Mouse (Mus musculus) myocyte (in vitro differentiated cells): Measurements from ENCODE around the gene 1110065P20Rik. TPM values are rescaled to one million over a fixed set of nuclear protein-coding genes. Genes with fewer than 3 reads are reported as not detected.

Experiments used
- H3K27me3 ChIP-seq: one replicate; pipeline ENCODE4 v1.6.1; 2011; ENCODE audit not compliant: control insufficient read depth, insufficient read depth, insufficient read length
- H3K36me3 ChIP-seq: one replicate; pipeline ENCODE4 v1.6.1; 2011; ENCODE audit not compliant: control insufficient read depth, insufficient read depth
- H3K4me2 ChIP-seq: one replicate; pipeline ENCODE4 v1.6.1; 2011; ENCODE audit warnings: low read depth, control low read depth
- H3K4me3 ChIP-seq: one replicate; pipeline ENCODE4 v1.5.1; 2011; ENCODE audit warnings: mild to moderate bottlenecking, control low read depth, moderate library complexity
- H3K79me2 ChIP-seq: one replicate; pipeline ENCODE4 v1.6.1; 2011; ENCODE audit not compliant: control insufficient read depth, insufficient read depth
- H3ac ChIP-seq: one replicate; pipeline ENCODE4 v1.6.1; 2011; ENCODE audit not compliant: control insufficient read depth, insufficient read length
- CEBPB ChIP-seq: IDR thresholded peaks from 2 replicates; pipeline ENCODE4 v1.6.1; 2011; ENCODE audit warnings: mild to moderate bottlenecking, moderate library complexity; ENCODE audit not compliant: poor library complexity, insufficient read depth, severe bottlenecking
- E2F4 ChIP-seq: IDR thresholded peaks from one replicate; pipeline ENCODE4 v1.6.1; 2011; ENCODE audit warnings: mild to moderate bottlenecking, control low read depth, moderate library complexity; ENCODE audit not compliant: insufficient read depth
- MAX ChIP-seq: IDR thresholded peaks from one replicate; pipeline ENCODE4 v1.6.1; 2011; ENCODE audit warnings: low read depth, mild to moderate bottlenecking, control low read depth
- MYOD1 ChIP-seq, 3 experiments: IDR thresholded peaks; one replicate each; pipeline ENCODE4 v1.6.1; 2011; ENCODE audit warnings: control low read depth in 2 of 3, low read depth in 2 of 3, mild to moderate bottlenecking in 2 of 3, moderate library complexity in 1 of 3; ENCODE audit not compliant: insufficient read length in 2 of 3, control insufficient read depth in 1 of 3
- MYOG ChIP-seq, 3 experiments: IDR thresholded peaks; one replicate each; pipeline ENCODE4 v1.6.1; 2011; ENCODE audit warnings: control low read depth in 2 of 3, low read depth in 2 of 3, mild to moderate bottlenecking in 2 of 3; ENCODE audit not compliant: insufficient read length in 2 of 3, control insufficient read depth in 1 of 3, insufficient read depth in 1 of 3
- POLR2A ChIP-seq: IDR thresholded peaks from one replicate; pipeline ENCODE4 v1.6.1; 2011; ENCODE audit warnings: low read depth, mild to moderate bottlenecking, control low read depth, moderate library complexity; ENCODE audit not compliant: insufficient read length
- POLR2AphosphoS2 ChIP-seq: IDR thresholded peaks from one replicate; pipeline ENCODE4 v1.6.1; 2011; ENCODE audit warnings: low read depth, control low read depth; ENCODE audit not compliant: insufficient read length
- REST ChIP-seq: IDR thresholded peaks from one replicate; pipeline ENCODE4 v1.6.1; 2011; ENCODE audit warnings: mild to moderate bottlenecking, control low read depth, moderate library complexity; ENCODE audit not compliant: insufficient read depth, insufficient read length
- SRF ChIP-seq: IDR thresholded peaks from one replicate; pipeline ENCODE4 v1.6.1; 2011; ENCODE audit warnings: low read depth; ENCODE audit not compliant: control insufficient read depth, insufficient read length
- TCF12 ChIP-seq: IDR thresholded peaks from one replicate; pipeline ENCODE4 v1.6.1; 2011; ENCODE audit warnings: mild to moderate bottlenecking, control low read depth; ENCODE audit not compliant: poor library complexity, insufficient read depth, severe bottlenecking
- TCF3 ChIP-seq: IDR thresholded peaks from one replicate; pipeline ENCODE4 v1.6.1; 2011; ENCODE audit warnings: low read depth, control low read depth; ENCODE audit not compliant: insufficient read length
- USF1 ChIP-seq: IDR thresholded peaks from one replicate; pipeline ENCODE4 v1.6.1; 2011; ENCODE audit warnings: low read depth, mild to moderate bottlenecking, control low read depth, moderate library complexity
- polyA plus RNA-seq: library from polyadenylated mRNA; unstranded; fragments of >200 nt; fragmentation: generic; extraction: Trizol; gene quantifications from one replicate; pipeline ENCODE4 v1.2.1, GENCODE M21; 2012; ENCODE audit warnings: missing spikeins

The 1110065P20Rik gene
- polyA plus RNA-seq, 1 experiment = 82.5 TPM

DNA sequence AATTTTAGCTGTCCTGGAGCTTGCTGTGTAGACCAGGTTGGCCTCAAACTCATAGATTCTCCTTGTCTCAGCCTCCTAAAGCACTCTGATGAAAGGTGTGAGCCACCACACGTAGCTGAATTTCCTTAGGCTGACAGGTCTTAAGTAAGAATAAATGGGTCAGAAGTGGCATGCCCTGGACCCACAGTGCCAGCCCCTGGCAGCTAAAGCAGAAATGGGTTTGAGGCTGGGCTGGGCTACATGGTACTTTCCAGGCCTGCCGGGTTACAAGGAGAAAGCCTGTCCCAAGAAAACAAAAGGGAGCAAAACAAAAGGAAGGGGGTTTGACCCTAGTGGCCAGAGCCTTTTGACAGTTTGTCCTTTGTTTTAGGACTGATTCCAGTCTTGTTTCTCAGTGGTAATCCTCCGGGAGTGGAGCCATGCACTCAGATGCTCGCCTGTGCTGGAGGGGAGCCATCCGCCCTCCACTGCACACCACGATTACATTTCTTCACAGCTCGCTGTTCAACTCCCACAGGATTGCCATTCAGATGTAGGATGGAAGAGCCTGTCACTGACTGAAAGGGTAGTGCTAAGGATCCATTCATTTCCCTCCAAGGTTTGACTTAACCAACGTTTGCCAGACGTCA lies 39.5 kb downstream of the 1110065P20Rik start:
- Histone ChIP-seq H3ac (no peak overlapping the region), H3K4me2 (no peak overlapping the region), H3K79me2 (peaks cover 37% of the 10 kb centered on the region), H3K4me3 (no peak overlapping the region), H3K36me3 (peaks cover 20% of the 10 kb centered on the region), H3K27me3 (no peaks in the 10 kb centered on the region)
- TF ChIP-seq SRF (no peak), POLR2A (no peak), TCF3 (no peak), E2F4 (no peak), MYOD1 (IDR thresholded peaks at IDR 0.05; ENCODE audit: control insufficient read depth in 1 of 3, insufficient read length in 2 of 3, low read depth in 2 of 3) (no peak), CEBPB (no peak), MYOG (IDR thresholded peaks at IDR 0.05; ENCODE audit: control insufficient read depth in 1 of 3, insufficient read depth in 1 of 3, insufficient read length in 2 of 3, low read depth in 2 of 3) (no peak), REST (no peak), POLR2AphosphoS2 (no peak), TCF12 (no peak), USF1 (no peak), MAX (no peak)

DNA sequence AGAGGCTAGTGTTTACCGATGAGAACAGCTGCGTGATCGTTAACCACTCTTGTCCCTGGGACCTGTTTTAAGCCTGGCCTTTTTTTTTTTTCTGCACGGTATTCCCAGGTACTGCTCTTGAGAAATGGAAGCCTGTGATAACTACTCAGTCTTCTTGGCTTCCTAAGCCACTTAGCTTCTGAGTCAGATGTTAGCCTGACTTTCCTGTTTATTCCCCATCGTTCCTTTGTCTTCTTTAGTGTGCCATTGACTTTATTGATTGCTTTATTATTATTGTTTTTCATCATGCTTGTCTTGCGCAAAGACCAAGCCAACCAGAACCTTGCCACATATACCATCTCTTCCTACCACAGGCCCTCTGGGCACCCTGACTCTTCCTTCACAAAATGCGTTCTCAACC lies 40.9 kb downstream of the 1110065P20Rik start:
- no peak overlapping the region for H3K4me2 ChIP-seq
- H3K36me3 ChIP-seq = peaks cover 34% of the 10 kb centered on the region
- no peak overlapping the region for H3K4me3 ChIP-seq
- no peaks in the 10 kb centered on the region for H3K27me3 ChIP-seq
- peaks cover 40% of the 10 kb centered on the region for H3K79me2 ChIP-seq
- TF ChIP-seq MYOG (IDR thresholded peaks at IDR 0.05; ENCODE audit: control insufficient read depth in 1 of 3, insufficient read depth in 1 of 3, insufficient read length in 2 of 3, low read depth in 2 of 3) (no peak), SRF (no peak), MAX (no peak), TCF12 (no peak), POLR2A (no peak), POLR2AphosphoS2 (no peak), MYOD1 (IDR thresholded peaks at IDR 0.05; ENCODE audit: control insufficient read depth in 1 of 3, insufficient read length in 2 of 3, low read depth in 2 of 3) (no peak), TCF3 (no peak), REST (no peak), CEBPB (no peak), E2F4 (no peak), USF1 (no peak)
- no peak overlapping the region for H3ac ChIP-seq

DNA sequence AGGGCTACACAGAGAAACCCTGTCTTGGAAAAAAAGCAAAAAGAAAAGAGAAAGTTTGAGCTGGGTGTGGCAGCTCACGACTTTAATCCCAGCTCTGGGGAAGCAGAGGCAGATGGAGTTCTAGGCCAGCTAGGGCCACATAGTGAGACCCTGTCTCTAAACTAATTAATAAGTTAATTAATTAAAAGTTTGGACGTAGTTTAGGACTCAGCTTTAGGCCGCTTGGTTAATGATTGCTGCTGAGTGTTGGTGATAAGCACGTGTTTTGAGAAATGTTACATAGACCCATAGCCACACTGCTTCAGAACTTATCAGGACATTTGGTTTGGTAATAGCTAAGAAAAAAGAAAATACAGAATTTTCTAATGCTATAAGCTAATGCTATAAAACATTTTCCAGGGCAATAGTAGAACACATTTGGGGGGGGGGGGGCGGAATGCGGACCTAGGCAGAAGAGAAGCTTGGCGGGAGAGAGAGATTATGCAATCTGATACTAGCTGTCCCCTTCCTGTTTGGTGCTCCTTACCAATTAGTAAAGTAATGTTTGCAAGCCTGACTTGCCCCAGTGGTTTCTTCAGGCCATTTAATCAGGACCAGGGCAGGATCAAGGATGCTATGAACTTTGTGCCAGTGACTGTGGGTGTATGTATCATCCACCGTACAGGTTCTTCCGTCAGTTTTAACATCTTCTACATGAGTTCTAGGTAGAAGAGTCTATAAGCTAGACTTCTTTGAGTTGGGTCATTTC lies 41.7 kb downstream of the 1110065P20Rik start:
- H3K36me3 ChIP-seq = peaks cover 36% of the 10 kb centered on the region
- peaks cover 46% of the 10 kb centered on the region for H3K79me2 ChIP-seq
- H3K27me3 ChIP-seq = no peaks in the 10 kb centered on the region
- no peak for TF ChIP-seq MYOD1 (IDR thresholded peaks at IDR 0.05; ENCODE audit: control insufficient read depth in 1 of 3, insufficient read length in 2 of 3, low read depth in 2 of 3)
- TF ChIP-seq MYOG (IDR thresholded peaks at IDR 0.05; ENCODE audit: control insufficient read depth in 1 of 3, insufficient read depth in 1 of 3, insufficient read length in 2 of 3, low read depth in 2 of 3) = no peak
- TF ChIP-seq CEBPB = no peak
- no peak overlapping the region for H3K4me2 ChIP-seq
- H3K4me3 ChIP-seq = no peak overlapping the region
- no peak overlapping the region for H3ac ChIP-seq

DNA sequence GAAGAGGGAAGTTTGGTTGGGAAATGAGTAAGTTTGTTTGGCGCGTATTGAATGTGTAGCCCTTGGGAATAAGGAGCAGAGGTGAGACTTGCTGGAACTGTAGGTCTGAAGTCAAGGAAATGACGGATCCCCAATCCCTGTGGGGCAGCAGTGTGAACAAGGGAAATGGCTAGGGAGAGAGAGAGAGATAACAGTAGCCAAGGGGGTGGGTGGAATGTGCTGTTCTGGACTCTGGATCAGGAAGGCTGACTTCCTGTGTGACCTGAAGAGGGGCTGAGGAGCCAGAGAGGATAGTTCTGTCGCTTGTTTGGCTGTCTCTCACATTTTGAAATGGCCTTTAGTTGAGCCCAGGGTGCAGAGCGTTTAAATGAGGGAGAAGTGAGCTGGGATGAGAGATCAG lies 42.5 kb downstream of the 1110065P20Rik start:
- Histone ChIP-seq H3K27me3 (no peaks in the 10 kb centered on the region), H3K4me2 (no peak overlapping the region), H3K36me3 (peaks cover 36% of the 10 kb centered on the region), H3K79me2 (peaks cover 47% of the 10 kb centered on the region), H3K4me3 (no peak overlapping the region), H3ac (no peak overlapping the region)
- TF ChIP-seq MAX (no peak), TCF3 (no peak), POLR2A (no peak)

DNA sequence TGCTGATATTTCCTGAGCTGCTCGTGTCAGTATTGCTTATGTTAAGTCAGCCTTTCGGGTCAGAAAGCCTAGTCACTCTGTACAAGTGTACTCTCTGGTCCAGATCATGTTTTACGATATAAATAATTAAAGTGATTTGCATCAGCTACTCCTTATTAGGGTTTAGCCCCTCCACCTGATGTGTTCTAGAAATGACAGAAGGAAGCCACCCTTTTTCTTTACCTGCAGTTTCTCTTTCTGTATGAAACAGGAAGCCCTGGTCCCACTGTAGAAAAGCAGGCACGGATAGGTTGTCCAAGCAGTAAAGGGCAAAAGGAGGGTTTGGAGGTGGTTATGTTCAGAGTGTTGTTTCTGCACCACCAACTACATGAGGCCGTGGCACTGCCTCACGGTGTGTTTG lies 47.6 kb downstream of the 1110065P20Rik start:
- peaks cover 44% of the 10 kb centered on the region for H3K36me3 ChIP-seq
- peak overlapping the region; percentile 100 for H3K4me3 ChIP-seq

More for the DNA sequence above, 47.6 kb downstream of the 1110065P20Rik start:
- no peaks in the 10 kb centered on the region for H3K27me3 ChIP-seq
- no peak for TF ChIP-seq MAX
- TF ChIP-seq USF1 = no peak
- no peak for TF ChIP-seq E2F4
- TF ChIP-seq REST = no peak
- TF ChIP-seq MYOG (IDR thresholded peaks at IDR 0.05; ENCODE audit: control insufficient read depth in 1 of 3, insufficient read depth in 1 of 3, insufficient read length in 2 of 3, low read depth in 2 of 3) = no peak
- no peak for TF ChIP-seq POLR2AphosphoS2
- no peak for TF ChIP-seq SRF
- TF ChIP-seq TCF12 = no peak
- TF ChIP-seq CEBPB = no peak
- TF ChIP-seq TCF3 = no peak
- no peak for TF ChIP-seq POLR2A
- TF ChIP-seq MYOD1 (IDR thresholded peaks at IDR 0.05; ENCODE audit: control insufficient read depth in 1 of 3, insufficient read length in 2 of 3, low read depth in 2 of 3) = no peak
- H3K4me2 ChIP-seq = peak overlapping the region; percentile 72
- peak overlapping the region; percentile 52 for H3ac ChIP-seq
- H3K79me2 ChIP-seq = peaks cover 52% of the 10 kb centered on the region
